Mouse (Mus musculus) cerebellum, postnatal 14 days (tissue): ENCODE data around the gene Rbfox3.

Source experiments
- DNase-seq, 2 experiments: peaks; one replicate each; pipeline ENCODE4 v3.0.0; 2021; ENCODE audit warnings: mixed read lengths in 2 of 2

Rbfox3 gene

DNA sequence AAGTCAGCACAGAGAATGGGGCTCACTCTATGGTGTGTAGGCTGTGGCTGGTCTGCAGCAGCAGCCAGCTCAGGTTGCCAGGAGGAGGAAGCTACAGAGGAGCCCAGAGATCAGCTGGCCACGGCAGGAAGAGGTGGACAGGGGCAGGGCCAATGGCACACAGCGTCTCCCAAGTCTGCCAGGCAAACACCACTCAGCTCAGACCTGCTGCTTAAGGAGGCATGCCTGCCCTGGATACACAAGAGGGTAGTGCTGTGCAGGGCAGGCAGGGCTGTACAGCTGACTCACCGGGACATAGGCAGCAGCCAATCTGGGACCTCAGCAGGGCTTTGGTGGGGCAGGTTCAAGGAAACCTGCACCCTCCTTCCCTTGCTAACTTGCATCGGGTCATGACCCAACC lies 156.9 kb downstream of the Rbfox3 start:
- DNase-seq = no peak

GRCm38 (mm10) chr11:118751879-118752616 lies 159.3 kb downstream of the Rbfox3 start:
- DNase-seq = peak; percentile 78 to 81

GRCm38 (mm10) chr11:118750745-118751330 lies 160.6 kb downstream of the Rbfox3 start:
- DNase-seq = peak; percentile 98 to 99

DNA sequence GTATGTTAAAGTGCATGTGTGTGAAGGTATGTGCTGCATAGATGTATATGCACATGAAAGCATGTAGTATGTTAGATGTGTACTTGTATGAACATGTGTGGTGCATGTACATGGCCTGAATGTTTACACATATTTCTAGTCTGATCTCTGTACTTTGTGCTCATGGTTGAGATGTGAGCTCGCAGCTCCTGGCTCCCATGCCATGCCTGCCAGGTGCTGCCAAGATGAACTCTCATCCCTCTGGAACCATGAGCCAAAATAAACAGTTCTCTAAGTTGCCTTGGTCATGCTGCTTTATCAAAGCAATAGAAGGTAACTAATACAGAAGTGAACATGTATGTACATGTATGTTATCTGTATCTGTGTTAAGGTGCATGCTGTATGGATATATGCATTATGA lies 161.9 kb downstream of the Rbfox3 start:
- no peak for DNase-seq

DNA sequence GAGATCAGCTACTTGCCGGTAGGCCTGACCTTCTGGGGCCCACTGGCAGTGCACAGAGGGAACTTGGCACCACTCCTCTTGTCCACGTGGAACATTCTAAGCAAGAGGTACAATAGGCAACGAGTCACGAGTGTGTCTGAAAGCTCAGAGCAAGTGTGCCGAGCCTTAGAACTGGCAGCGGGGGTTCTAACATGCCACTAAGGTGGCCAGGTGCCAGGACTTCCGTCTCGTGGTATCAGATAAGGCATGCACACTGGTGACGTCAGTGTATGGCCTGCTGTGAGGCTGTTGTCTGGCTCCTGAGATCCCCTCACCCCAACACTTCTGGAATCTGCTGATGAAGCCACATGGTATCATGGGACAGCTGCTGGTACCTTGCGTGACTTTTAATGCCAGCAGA lies 162.8 kb downstream of the Rbfox3 start:
- peak; percentile 75 to 82 for DNase-seq

GRCm38 (mm10) chr11:118745279-118745678 lies 166.1 kb downstream of the Rbfox3 start:
- no peak for DNase-seq

- DNase-seq = peak; percentile 72 to 74
These were observed 166.6 kb downstream of the Rbfox3 start for GRCm38 (mm10) chr11:118744782-118745181.

DNA sequence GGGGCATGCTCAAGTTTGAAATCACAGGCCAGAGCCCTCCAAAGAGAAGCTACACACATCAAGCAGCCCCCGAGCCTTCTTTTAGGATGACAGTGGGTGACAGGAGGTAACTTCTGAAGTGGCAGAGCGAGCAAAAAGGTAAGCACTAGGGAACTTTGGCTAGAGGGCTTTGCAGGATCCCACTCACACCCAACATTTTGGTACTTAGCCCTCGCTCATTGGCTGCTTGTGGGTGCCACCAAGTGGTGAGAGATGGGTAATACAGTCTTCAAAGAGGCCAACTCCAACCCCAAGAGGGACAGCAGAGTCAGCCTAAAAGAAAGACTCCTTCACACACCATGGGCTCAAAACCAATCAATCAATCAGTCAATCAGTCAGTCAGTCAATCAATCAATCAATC lies 168.6 kb downstream of the Rbfox3 start:
- DNase-seq = peak; percentile 70 to 77

- peak in 1 of 2 experiments; percentile 64 for DNase-seq
These were observed 170.1 kb downstream of the Rbfox3 start for GRCm38 (mm10) chr11:118741262-118741661.

DNA sequence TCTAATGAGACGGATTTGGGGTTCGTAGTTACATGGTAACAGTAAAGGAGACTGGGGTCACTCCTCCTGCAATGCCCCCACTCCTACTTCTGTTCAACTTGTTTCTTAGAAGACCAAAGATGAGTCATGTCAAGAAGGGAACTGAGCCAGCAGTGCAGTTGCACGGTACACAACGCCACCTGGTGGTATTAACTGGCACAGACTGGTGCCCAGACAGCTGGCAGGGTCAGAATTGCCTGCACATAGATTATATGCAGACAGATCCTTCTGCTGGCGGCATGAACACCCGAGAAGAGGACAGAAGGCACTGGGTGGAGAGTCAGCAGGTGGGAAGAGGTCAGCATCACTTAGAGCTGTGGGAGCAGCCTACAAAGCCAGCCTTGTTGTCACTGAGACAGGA lies 171.4 kb downstream of the Rbfox3 start:
- peak; percentile 89 to 92 for DNase-seq

- peak; percentile 92 to 93 for DNase-seq
These were observed 172.3 kb downstream of the Rbfox3 start for GRCm38 (mm10) chr11:118738855-118739832.

DNA sequence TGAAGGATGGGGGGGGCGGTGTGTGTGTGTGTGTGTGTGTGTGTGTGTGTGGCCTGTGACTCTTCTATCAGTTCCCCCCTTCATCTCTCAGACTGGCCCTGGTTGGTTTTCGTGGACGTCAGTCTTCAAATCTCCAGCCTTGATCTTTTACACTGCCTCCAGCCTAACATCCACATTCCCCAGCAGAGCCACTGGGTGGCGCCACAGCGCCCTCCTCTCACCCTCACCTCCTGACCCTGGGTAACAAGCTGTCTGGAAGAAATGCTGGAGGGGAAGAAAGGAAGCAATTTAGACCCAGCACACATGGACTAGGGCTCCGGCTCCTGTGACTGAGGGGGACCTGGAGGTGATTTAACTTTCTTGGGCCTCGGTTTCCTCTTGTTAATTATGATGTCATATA lies 173.1 kb downstream of the Rbfox3 start:
- peak in 1 of 2 experiments; percentile 61 for DNase-seq

GRCm38 (mm10) chr11:118737821-118738220 lies 173.6 kb downstream of the Rbfox3 start:
- DNase-seq = no peak

DNA sequence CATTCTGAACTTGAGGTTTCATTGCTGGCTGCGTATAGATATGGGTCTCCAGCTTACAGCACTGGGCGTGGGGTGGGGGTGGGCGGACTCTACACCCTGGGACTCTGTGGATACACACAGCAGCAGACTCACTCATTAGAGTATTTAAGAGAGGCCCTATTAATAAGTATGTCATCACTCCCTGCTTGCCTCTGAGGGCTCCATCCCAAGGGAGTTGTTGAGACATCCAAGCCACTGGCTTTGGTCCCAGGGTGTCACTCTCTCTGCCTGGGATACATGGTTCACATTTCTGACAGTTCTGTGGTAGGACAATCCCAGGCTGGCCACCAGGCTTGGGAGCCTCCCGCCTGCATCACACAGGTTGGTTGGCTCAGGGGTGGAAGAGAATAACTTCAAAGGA lies 174.4 kb downstream of the Rbfox3 start:
- DNase-seq = no peak

- no peak for DNase-seq
These were observed 179.7 kb downstream of the Rbfox3 start for GRCm38 (mm10) chr11:118731655-118732054.

DNA sequence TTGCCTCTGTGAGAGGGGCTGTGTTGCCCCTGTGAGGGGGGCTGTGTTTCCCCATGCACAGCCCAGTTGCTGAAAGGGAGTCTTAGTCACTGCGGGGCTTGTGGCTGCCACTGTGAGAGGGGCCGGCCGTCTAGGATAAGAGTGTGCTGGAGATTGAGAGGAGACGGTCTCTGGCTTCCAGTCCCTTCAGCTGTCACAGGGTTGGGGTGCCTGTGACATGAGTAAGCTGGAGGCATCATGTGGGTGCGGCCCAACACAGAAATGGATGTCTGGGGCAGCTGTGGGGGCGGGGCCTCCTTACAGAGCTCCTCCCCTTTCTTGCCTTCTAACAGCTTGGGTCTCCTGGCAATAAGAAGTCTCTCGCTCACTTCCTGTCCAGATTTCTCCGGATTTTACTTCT lies 182.0 kb downstream of the Rbfox3 start:
- DNase-seq = peak in 1 of 2 experiments; percentile 60

DNA sequence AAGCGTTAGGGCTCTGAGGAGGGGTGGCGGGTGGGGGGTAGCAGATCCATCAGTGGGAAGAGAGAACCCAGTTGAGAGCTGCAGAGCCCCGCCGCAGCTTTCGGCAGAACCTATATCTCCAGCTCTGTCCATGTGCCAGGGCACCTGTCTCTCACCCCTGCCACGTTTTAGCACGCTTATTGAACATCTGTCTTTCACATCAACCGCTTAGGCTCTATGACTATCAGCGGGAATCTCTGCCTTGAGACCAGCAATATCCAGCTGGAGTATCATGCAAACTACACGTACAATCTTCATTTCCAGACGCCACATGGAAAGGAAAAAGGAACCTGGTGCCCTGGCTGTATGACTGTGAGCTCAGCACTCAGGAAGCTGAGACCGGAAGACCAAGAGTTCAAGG lies 182.6 kb downstream of the Rbfox3 start:
- DNase-seq = peak in 1 of 2 experiments; percentile 30

DNA sequence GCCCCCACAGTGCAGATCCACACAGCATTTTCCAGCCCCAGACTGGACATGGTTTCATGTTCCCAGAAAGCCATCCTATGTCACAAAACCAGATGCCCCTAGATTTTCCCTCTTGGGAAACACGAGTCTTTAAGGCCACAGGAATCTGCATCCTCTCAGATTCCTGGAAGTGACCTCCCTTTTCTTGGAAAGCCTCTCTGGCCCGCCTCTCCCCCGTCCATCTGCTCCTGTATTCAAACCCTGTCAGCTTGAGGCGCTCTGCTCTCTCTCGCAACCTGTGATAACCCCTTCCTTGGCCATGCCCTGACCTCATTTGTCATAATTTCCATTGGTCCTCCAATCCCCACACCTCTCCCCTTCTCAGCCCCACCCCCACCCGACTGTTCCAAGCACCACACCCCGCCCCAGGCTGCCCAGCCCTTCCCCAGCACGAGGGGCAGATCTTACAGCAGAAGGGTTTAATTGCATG lies 183.3 kb downstream of the Rbfox3 start:
- peak; percentile 77 to 84 for DNase-seq

DNA sequence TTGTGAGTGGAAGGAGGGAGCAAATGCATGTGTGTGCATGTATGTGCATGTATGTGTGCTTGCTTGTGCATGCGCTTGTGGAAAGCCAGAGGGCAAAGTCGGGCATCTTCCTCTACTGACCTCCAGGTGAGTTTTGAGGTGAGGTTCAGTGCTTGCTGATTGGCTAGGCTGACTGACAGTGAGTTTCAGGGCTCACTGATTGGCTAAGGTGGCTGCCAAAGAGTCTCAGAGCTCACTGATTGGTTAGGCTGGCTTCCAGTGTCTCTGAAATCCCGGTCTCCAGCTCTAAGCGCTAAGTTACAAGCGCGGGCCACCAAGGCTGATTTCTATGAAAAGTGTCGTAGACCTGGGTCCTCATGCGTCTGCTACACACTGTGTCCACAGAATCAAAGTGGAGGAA lies 185.0 kb downstream of the Rbfox3 start:
- peak in 1 of 2 experiments; percentile 68 for DNase-seq

- peak in 1 of 2 experiments; percentile 54 for DNase-seq
These were observed 187.0 kb downstream of the Rbfox3 start for GRCm38 (mm10) chr11:118724423-118724822.

- no peak for DNase-seq
These were observed 188.2 kb downstream of the Rbfox3 start for GRCm38 (mm10) chr11:118723166-118723565.

DNA sequence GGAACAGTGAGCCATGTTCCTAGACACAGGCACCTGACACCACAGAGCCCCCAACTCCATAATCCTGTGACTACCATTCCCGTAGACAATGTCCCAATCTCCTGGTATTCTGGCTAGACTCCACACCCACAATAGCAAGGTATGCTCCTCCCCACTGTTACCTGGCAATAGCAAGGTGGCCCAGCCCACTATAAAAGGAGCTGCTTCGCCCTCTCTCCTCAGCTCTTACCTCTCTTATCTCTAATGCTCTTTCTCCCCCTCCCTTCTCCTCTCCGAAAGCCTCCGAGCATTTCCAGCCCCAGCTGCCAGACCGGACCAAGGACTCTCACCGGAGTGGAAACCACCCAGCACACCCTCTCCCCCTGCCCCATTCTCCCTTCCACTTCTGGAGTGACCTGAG lies 189.5 kb downstream of the Rbfox3 start:
- no peak for DNase-seq
